Mouse (Mus musculus) MN1 (cell line): ENCODE measurements around the gene Ackr4.

Experiments
- DNase-seq: peaks from one replicate; pipeline ENCODE4 v3.0.0-alpha.2; 2016; ENCODE audit warnings: low spot score

Gene Ackr4

DNA sequence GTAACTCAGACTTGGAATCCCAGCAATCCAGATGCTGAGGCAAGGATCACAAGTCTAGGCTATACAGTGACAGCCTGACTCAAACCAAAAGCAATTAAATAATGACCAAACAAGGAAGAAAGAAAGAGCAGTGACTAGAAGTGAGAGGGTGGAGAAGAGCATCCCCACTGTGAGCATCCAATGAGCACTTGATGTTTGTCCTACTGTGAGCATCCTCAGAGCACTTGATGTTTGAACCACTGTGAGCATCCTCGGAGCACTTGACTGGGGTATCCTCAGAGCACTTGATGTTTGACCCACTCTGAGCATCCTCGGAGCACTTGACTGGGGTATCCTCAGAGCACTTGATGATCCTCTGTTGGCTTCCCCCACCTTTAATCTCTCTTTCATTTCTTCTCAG lies 21.7 kb downstream of the Ackr4 start:
- no peak for DNase-seq

DNA sequence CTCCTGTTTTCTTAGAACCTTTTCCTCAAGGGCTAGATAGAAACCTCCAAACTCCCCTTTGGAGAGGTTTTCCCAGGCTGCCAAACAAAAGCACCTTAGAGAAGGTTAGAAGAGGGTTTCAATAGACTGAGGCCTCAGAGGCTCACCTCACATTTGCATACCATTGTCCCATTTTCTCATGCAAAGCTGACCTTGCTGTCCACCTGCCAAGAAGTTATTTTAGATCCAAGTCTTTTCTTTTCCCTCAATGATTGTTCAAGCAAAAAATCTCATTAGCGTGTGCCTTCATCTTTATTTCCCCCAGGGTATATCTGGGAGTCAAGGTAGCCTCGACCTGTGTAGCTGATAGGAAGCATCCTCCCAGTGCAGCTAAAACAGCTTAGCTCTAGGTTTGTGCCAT lies 23.8 kb downstream of the Ackr4 start:
- DNase-seq, result no peak

DNA sequence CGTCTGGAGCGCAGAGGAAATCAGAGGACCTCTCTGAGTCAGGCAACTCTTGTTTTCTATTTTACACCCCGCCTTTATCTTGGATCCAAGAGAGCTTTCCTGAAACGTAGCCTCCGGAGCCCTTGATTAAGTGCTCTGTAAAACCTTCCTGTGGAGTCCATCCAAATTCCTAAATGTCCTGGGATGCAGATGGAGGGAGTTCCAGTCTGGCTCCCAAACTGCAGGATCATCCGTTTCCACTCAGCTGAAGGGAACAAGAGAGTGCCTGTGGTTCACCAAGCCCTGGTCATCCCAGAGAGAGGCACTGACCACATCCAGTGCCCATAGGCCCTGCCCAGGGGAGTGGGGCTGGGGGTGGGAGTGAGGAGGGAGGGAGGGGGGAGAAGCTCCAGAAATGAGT lies 24.4 kb downstream of the Ackr4 start:
- DNase-seq, result no peak

DNA sequence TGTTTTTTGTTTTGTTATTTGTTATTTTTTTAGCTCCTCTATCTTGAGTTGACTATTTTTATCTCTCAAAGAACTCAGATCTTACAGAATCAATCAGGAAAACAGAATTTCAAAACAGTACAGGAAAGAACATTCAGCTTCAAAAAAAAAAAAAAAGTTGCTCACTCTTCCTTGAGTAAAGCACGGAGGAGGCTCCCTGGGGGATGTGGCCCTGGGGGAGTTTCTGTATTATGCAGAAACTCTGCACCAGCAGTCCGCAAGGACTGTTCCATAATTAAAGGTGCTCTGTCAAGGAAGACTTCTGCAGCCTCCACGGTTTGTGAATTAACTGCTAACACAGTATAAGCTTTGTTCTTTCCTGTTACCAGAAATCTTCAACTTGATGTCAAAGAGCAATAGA lies 25.3 kb downstream of the Ackr4 start:
- no peak for DNase-seq

DNA sequence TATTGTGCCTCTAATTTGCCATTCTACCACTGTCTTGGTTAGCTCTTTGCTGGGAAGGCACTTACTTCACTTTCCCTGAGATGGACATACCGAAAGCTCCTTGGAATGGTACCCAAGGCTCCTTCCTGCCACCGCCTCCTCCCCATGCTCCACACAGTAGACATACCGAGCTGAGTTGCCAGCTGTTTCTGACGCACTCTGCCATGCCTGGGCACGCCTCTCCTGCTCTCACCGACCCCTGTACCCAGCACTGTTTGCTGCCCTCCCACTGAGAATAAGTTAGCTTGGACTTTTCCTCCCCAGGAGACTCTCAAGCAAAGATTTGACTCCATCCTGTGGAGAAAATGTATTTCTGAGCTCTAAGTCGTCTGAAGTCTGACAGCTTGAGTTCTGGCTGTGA lies 25.9 kb downstream of the Ackr4 start:
- DNase-seq, result no peak

DNA sequence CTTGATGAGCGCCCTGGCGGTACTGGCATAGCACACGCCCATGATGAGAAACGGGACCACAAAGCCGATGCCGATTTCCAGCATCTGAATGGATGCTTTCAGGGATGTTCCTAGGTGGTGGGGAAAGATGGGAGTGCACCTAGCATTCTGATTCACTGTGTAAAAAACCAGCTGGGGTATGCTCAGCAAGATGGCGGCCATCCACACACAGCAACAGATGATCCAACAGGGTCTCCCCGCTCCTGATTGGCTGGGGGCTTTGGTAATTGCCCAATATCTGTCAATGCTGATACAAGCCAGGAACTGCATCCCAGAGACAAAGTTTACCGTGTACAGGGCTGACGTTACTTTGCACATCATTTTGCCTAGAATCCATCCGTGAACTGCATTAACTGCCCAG lies 27.7 kb downstream of the Ackr4 start:
- no peak for DNase-seq

DNA sequence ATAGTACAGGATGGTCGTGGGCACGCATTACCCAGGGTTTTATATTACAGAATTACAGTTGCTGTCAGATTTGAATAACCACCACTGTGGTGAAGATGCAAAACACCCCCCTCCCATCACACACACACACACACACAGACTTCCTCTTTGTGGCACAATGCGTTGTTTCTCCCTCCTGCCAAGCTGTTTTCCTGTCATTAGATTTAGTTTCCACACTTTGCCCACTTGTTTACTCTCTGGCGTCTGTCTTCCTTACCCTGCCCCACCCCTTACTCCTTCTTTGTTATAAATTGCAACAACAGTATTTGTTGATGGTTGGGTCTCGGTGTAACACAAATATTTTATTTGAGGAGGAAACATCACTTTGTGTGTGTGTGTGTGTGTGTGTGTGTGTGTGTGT lies 28.5 kb downstream of the Ackr4 start:
- no peak for DNase-seq

DNA sequence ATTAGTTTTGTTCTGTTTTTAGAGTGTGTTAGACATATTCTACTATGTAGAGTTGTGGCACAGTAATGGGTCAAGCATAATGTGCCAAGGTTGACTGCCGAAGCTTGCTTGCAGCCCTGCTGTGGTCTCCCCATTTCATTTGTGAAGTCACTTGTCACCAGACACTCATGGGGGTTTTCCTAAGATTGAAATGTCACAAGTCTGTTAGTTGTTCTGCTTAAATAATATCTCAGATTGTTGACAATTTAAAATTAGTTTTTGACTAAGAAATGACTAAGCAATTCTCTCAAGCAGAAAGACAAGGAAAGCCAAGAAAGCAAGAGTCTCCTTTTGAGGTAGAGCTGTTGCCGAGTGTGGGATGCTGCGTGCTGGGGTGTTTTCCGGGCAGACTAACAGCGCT lies 33.8 kb downstream of the Ackr4 start:
- DNase-seq, result no peak

DNA sequence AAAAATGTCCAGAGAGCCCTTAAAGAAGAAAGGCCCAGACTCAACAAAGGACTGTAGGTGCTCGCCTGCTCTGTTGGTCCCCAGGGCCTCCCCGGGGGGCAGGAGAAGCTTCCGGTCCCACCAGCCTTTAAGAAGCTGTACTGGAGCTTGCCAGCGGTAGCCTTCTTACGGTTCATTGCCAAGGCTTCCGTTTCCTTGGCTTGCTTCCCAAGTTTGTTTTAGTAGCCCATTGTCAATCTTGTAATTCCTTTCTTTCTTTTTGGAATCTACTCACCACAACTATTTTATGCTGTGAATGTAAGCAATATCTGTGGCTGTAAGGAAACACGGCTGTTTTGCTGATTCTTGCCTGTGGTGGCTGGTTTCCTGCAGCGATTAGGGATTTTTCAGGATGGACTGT lies 38.2 kb downstream of the Ackr4 start:
- peak; percentile 20 for DNase-seq

DNA sequence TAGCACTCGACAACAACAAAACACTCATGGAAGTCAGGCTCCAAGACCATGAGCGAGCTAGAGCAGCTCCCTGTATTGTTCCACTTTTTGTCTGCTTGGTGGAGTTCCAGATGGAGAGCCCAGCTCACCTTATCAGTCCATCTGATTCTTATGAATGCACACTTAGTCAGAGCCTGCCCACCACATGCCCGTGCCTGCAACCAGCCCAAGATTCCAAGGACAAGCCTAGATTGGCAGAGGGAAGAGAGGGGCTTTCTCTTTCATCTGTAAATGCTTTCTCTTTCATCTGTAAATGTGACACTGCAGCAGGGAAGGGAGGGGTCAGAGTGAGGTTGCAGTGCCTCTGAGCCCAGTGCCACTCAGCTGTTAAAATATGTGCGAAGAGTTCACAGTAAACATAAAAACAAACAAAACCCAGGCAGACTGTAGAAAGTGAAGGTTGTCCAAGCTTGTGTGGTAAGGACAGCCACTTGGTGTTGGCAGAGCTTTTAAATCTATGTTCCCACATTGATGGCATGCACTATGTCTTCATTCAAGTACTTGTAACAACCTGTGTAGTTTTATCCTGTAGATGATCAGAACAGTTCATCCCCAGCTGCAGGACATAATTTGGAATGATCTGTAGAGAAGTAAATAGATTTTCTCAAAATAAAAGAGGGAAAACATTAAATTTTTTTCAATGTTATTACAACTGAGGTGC lies 40.9 kb downstream of the Ackr4 start:
- DNase-seq, result peak; percentile 37

DNA sequence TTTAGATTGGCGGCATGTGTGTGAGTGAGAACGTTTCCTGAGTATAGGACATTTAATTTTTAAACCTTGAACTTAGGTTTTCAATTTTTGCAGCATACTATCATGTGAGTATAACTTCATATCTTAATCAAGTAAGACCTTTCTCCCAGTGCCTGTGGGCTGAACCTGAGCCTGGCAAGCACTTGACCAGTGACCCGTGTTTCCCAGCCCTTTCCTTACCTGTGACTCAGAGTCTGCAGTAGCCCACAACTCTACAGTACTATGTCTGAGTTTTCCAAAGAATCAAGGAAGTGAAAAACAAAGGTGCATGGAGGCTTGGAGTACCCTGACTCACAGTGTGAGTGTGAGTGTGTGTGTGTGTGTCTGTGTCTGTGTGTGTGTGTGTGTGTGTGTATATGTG lies 46.7 kb downstream of the Ackr4 start:
- no peak for DNase-seq

DNA sequence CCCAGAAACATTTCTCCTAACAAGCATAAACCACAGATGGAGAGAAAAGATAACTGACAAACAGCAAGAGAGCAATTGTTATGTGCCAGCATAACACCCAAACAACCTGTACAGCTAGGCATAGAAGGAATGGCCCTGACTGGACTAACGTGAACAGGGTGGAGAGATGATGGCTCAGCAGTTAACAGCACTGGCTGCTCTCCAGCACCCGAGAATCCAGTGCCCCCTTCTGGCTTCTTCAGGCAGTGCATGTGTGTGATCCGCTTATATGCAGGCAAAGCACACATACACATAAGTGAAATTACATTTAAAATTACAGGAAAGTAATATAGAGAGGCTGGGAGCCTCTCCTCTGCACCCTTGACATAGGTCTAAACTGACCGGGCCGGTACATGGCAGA lies 47.4 kb downstream of the Ackr4 start:
- peak; percentile 42 for DNase-seq

DNA sequence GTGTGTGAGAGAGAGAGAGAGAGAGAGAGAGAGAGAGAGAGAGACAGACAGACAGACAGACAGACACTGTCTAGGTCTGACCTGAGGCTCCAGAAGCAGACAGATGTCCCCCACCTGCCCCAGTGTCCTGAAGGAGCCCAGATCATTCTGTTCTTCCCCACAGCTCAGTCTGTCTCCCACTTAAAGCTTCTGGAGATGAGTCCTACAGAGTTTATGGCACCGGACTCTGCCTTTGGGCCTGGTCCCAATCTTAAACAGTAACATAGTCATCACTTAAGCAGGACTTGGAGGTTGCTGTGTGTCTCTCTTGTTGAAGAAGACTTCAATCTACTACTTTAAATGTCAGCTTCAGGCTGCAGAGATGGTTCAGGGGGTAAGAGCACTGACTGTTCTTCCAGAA lies 48.0 kb downstream of the Ackr4 start:
- no peak for DNase-seq

DNA sequence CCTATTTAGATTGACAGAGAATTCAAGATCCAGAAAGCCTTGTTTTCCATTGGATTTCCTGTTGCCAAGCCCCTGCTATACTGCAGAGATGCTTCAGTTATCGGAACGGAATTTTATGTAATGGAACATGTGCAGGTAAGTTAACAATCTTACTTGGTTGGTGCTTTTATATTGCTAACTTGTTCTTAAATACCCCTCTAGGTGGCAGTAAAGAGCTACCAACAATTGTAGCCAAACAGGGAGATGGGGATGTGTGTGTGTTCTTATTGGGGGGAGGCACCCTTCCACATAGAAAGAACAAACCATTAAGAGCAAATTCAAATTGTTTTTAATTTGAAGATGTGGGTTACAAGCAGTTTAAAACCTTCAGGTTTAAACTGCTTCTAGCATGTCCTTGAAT lies 50.9 kb downstream of the Ackr4 start:
- DNase-seq, result peak; percentile 32

DNA sequence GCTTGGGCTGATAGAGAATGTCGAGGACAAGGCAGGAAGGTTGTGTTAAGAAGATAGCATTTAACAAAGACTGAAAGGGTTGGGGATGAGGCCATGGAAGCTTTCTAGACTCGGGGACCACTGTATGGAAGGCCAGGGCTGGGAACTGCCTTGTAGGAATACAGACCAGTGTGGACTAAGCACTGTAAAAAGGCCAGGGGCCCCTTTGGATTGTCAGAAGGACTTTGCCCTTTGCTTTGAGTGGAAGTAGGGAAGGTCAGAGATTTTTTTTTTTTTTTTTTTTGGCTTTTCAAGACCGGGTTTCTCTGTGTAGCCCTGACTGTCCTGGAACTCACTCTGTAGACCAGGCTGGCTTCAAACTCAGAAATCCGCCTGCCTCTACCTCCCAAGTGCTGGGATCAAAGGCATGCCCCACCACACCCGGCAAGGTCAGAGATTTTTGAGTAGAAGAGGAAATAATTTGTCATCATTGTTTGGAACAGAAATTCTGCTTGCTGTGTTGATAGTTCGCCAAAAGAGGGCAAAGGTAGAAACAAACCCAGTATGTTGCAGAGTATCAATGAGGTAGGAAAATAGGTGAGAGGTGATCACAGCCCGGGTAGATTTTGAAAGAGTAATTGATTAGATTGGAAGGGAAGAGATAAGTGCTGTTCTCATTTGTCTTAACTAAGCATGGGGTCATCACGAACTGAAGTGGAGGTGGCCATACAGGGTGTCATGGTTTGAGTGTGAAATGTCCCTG lies 55.7 kb downstream of the Ackr4 start:
- DNase-seq, result no peak

DNA sequence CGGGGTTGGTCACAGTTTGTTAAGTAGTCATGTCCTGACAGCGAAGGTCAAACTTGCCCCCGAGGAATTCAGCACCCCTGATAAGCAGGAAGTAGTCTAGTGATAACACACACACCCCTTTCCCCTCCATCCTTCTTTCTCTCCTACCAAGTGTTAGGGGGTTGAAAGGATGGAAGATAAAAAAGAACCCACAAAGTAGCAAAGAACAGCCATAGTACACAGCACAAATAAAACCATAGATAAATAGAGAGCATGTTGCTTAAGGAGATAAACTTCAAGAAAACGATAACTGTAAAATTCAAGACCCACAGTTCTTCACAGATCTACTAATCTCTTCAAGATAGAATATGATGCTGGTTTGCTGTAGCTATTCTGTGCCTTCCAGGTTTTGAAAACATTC lies 56.5 kb downstream of the Ackr4 start:
- no peak for DNase-seq

DNA sequence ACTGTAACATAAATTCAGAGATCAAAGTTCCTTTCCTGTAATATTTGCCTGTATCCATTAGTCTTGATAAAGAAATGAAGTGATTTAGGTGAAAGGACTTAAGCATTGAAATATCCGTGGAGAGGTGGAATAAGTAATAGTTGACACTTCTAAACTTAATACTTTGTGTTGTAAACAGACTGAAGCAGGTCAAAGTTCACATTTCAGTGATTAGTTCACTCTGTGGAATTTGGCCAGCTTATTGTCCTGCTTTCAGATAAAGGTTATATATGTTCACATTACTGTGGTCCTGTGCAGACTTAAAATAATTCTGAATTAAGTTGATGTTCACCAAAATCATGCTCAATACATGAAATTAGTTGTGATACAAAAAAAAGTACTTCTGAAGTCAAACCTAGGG lies 62.2 kb downstream of the Ackr4 start:
- no peak for DNase-seq

DNA sequence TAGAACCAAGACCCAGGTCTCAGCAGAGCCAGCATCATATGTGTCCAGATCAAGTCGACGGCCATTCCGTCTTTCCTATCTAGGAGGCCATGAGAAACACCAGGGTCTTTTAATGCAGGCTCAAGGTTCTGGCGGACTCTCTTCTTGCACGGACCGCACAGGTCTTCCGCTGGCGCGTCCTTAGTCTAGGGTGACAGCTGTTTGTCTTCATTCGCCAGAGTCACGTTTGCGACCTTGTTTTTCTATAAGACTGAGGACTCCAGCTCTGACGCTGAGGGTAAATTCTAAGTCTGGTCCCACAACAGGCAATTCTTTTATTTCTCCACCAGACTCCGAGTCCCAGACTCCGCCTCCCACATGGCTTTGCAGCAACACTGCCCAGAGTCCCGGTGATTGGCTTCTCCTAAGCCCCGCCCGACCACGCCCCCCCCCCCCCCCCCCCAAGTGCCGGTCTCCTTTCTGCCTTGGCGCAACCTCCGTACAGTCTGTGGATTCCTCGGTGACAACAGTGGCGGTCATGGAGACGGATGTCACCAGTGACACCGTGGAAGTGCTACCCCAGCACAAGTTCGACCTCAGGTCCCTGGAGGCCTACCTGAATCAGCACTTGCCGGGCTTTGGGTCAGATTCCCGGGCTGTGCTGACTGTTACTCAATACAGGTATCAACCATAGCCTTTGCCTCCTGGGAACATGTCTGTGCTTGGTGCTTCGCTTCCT lies 63.3 kb downstream of the Ackr4 start, which contains the start of gene Acad11:
Gene Acad11, plus strand, starts transcription at position 134 of the 718 bp plus-strand sequence.
- peak; percentile 89 for DNase-seq

DNA sequence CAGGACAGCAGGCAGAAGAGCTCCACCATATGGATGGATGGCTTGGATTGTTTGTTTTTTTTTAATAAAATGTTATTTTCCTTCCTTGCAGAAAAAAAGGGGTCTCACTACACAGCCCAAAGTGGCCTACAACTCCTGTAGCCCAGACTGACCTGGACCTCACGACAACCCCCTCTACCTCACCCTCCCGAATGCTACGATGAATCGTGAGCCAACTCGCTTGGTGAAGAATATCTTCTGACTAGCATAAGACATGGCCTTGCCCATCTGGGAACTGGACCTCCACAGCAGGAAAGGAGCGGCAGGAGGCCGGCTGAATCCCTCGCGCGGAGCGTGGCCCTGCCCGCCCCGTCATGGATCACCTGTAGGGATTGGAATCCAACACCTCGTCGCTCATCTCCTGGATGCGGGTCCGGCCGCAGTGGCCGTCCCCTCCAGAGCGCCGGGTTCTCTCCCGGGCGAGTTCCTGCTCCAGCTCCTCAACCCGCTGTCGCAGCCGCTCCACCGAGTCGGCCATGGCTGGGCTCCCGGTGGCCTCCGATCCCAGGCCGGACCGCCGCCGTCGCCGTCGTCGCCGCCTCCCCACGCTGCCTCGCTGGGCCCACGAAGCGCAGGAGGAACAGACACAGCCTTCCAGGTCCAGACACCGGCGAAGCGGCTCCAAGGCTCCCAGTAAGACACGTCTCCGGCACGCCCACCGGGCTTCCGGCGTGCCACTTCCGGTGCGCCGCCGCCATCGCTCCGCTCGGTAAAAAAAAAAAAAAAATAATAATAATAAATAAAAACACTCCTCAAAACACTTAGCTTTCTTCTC lies 64.1 kb downstream of the Ackr4 start, which contains the start of gene Uba5:
Gene Uba5, minus strand, starts transcription at position 705 of the 814 bp plus-strand sequence.
- DNase-seq, result peak; percentile 81

DNA sequence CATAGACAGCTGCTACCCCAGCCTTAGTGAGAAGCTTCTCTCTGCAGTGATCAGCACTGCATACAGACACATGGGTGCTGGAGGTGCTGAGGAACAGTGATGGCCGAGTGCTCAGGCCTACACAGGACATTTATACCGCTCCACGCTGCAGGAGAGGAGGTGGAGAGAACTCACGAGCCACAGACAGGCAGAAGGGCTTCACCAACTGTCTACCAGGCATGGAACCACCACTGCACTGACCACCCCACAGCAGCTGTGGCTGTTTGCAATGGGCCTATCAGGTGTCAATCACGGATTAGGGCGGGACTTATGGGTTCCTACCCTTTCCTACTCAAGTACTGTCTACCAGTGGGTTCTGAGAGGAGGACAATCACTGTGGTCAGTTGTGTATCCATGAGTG lies 75.7 kb downstream of the Ackr4 start:
- DNase-seq, result no peak

DNA sequence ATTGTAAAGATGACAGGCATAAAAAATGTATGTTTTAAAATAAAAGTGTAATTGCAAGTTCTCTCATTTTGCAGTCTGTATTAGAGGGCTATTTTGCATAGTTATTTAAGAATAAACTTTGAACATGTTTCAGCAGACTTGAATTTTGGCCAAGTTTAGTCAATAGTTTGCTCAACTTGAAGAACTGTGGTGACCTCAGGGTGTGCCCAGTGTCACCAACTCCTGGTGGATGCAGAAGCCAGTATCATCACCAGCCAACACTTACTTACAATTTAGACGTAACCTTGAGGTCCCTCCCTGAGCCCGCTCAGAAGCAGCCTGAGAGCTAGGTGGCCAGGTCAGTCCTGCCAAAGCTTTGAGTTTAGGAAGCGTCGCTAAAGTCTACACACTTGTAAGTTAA lies 83.1 kb downstream of the Ackr4 start:
- DNase-seq, result no peak

DNA sequence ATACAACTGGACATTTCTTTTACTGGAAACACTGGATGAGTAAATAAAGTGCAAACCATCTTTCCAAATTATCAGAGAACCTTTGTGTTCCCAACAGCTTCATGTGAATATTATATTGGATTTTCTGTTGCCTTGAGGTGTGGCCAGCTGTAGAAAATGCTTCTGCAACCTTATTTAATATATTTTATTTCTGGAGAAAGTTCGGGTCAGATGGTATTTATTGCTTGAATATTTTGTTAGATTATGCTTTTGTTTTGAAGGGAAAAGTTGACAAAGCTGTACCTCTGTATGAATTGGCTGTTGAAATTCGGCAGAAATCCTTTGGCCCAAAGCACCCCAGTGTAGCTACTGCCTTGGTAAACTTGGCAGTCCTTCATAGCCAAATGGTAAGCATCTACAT lies 86.4 kb downstream of the Ackr4 start, which contains the start of gene Gm28305:
Gene Gm28305, plus strand, starts transcription at position 301 of the 400 bp plus-strand sequence.
- DNase-seq, result no peak
